Mouse (Mus musculus): ENCODE results near the gene Mgat5.
A peak's percentile ranks its signal among the peaks of the same experiment; 100 is the strongest.

Mgat5 gene

GRCm38 (mm10) chr1:127425021-127425532 lies 220.3 kb downstream of the Mgat5 start:
- DNase-seq (ENCODE audit: low read depth, low spot score) = no peak

- DNase-seq (ENCODE audit: low read depth, low spot score) = no peak
These were observed 225.5 kb downstream of the Mgat5 start for GRCm38 (mm10) chr1:127430290-127430689.

GRCm38 (mm10) chr1:127434829-127435228 lies 230.0 kb downstream of the Mgat5 start:
- DNase-seq (ENCODE audit: low read depth, low spot score) = no peak

GRCm38 (mm10) chr1:127437091-127437490 lies 232.3 kb downstream of the Mgat5 start:
- no peak for DNase-seq (ENCODE audit: low read depth, low spot score)

- DNase-seq (ENCODE audit: low read depth, low spot score) = no peak
These were observed 234.7 kb downstream of the Mgat5 start for GRCm38 (mm10) chr1:127439452-127439891.

- no peak for DNase-seq (ENCODE audit: low read depth, low spot score)
These were observed 236.2 kb downstream of the Mgat5 start for GRCm38 (mm10) chr1:127441007-127441406.

- no peak for DNase-seq (ENCODE audit: low read depth, low spot score)
These were observed 236.9 kb downstream of the Mgat5 start for GRCm38 (mm10) chr1:127441736-127442135.

GRCm38 (mm10) chr1:127442880-127443877 lies 238.4 kb downstream of the Mgat5 start:
- DNase-seq (ENCODE audit: low read depth, low spot score) = no peak

- DNase-seq (ENCODE audit: low read depth, low spot score) = no peak
These were observed 240.1 kb downstream of the Mgat5 start for GRCm38 (mm10) chr1:127444836-127445485.

GRCm38 (mm10) chr1:127453397-127453796 lies 248.6 kb downstream of the Mgat5 start:
- no peak for DNase-seq (ENCODE audit: low read depth, low spot score)

- peak; percentile 24 for DNase-seq (ENCODE audit: low read depth, low spot score)
These were observed 254.2 kb downstream of the Mgat5 start for GRCm38 (mm10) chr1:127459015-127459451.

GRCm38 (mm10) chr1:127459576-127459975 lies 254.8 kb downstream of the Mgat5 start:
- DNase-seq (ENCODE audit: low read depth, low spot score) = no peak

GRCm38 (mm10) chr1:127461017-127461416 lies 256.2 kb downstream of the Mgat5 start:
- DNase-seq (ENCODE audit: low read depth, low spot score) = no peak

GRCm38 (mm10) chr1:127464041-127464440 lies 259.2 kb downstream of the Mgat5 start:
- DNase-seq (ENCODE audit: low read depth, low spot score) = no peak

GRCm38 (mm10) chr1:127465292-127465691 lies 260.5 kb downstream of the Mgat5 start:
- DNase-seq (ENCODE audit: low read depth, low spot score) = no peak

- no peak for DNase-seq (ENCODE audit: low read depth, low spot score)
These were observed 262.4 kb downstream of the Mgat5 start for GRCm38 (mm10) chr1:127467238-127467637.

- no peak for DNase-seq (ENCODE audit: low read depth, low spot score)
These were observed 265.4 kb downstream of the Mgat5 start for GRCm38 (mm10) chr1:127470175-127470574.

- no peak for DNase-seq (ENCODE audit: low read depth, low spot score)
These were observed 270.9 kb downstream of the Mgat5 start for GRCm38 (mm10) chr1:127475756-127476155.

GRCm38 (mm10) chr1:127482911-127483310 lies 278.1 kb downstream of the Mgat5 start:
- no peak for DNase-seq (ENCODE audit: low read depth, low spot score)

GRCm38 (mm10) chr1:127484188-127484587 lies 279.4 kb downstream of the Mgat5 start:
- no peak for DNase-seq (ENCODE audit: low read depth, low spot score)

GRCm38 (mm10) chr1:127484826-127485225 lies 280.0 kb downstream of the Mgat5 start:
- no peak for DNase-seq (ENCODE audit: low read depth, low spot score)

GRCm38 (mm10) chr1:127487161-127487560 lies 282.3 kb downstream of the Mgat5 start:
- DNase-seq (ENCODE audit: low read depth, low spot score) = no peak
